Mouse (Mus musculus): ENCODE measurements at regions not wholly inside any gene's neighbourhood (a gene's known extent, or its start where the extent isn't known, plus 50 kb on each side); places are given as distances from the start of the nearest gene placed in this dataset.
A peak's percentile ranks its signal among the peaks of the same experiment; 100 is the strongest.

GRCm38 (mm10) chr8:73512613-73513012 lies 159.3 kb upstream of the Large1 start:
- DNase-seq (ENCODE audit: low read depth, low spot score): peak; percentile 6

All from mesoderm, embryonic 11.5 days (tissue).